Mouse (Mus musculus): ENCODE measurements around the gene Gmps. TPM values are rescaled to one million over a fixed set of nuclear protein-coding genes. Genes with fewer than 3 reads are reported as not detected.

Gmps gene
- polyA plus RNA-seq, 1 experiment from 2014 or later: 81.8 TPM

DNA sequence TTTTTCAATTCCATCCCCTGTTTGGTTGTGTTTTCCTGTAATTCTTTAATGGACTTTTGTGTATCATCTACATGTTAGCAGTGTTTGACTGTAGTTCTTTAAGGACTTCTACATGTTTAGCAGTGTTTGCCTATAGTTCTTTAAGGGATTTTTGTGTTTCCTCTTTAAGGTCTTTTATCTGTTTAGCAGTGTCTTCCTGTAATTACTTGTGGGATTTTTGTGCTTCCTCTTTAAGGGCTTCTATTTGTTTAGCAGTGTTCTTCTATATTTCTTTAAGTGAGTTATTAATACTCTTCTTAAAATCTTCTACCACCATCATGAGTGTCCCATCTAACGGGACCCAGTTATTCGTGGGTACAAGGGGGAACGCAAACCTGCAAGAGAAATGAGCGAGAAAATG lies 53.9 kb downstream of the Gmps start:
- H3K9ac ChIP-seq (replicated peaks; ENCODE audit: low read length): no peak overlapping the region
- H3K4me2 ChIP-seq (ENCODE audit: low read depth, low read length): no peak overlapping the region
- H3K9me3 ChIP-seq (replicated peaks; ENCODE audit: control insufficient read depth, low read length): no peaks in the 10 kb centered on the region
- no peaks in the 10 kb centered on the region for H3K36me3 ChIP-seq (replicated peaks; ENCODE audit: control insufficient read depth, insufficient read depth, low read depth, low read length)
- no peak overlapping the region for H3K27ac ChIP-seq (replicated peaks; ENCODE audit: low read depth, low read length)
- DNase-seq (ENCODE audit: low spot score) (no peak), ATAC-seq (replicated peaks; ENCODE audit: insufficient number of reproducible peaks, low FRiP score, low TSS enrichment, low read depth) (no peak)
- no peaks in the 10 kb centered on the region for H3K27me3 ChIP-seq (ENCODE audit: control insufficient read depth, insufficient read depth, low read length)
- H3K4me3 ChIP-seq (ENCODE audit: low read depth, low read length): no peak overlapping the region
- 96% methylated on average over 4 of the region's 4 CpGs for WGBS
- H3K4me1 ChIP-seq (ENCODE audit: control insufficient read depth, insufficient read depth, low read length): no peaks in the 10 kb centered on the region

DNA sequence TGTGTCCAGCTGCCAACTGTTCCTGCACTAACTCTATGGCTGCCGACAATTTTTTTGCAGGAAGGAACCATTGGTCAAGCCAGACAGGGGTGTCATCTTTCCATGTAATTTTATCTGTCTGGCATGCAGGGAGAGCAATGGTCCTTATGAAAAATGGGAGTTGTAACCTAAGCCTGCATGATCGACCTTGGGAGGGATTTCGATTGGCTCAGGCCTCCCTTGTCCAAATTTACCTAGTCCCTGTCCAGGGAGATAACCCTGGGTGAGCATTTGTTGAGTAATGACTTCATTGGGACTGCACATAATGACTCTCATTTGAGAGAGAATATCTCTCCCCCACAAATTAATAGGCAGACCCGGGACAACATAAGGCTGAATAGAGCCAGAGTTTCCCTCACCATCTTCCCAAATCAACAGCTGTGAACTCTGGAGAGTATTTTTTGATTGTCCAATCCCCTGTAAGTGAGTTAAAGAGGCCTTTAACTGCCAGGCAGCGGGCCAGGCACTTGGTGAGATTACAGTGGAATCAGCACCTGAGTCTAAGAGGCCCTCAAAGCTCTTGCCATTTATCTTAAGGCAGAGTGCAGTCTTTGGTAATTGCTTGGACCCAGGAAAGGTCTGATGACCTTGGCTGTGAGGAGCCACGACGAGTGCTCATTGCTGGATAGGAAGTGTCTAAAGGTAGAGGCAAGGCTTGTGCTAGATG lies 62.4 kb downstream of the Gmps start:
- Histone ChIP-seq H3K9me3 (replicated peaks; ENCODE audit: control insufficient read depth, low read length) (no peaks in the 10 kb centered on the region), H3K4me1 (ENCODE audit: control insufficient read depth, insufficient read depth, low read length) (no peaks in the 10 kb centered on the region), H3K4me2 (ENCODE audit: low read depth, low read length) (no peak overlapping the region), H3K4me3 (ENCODE audit: low read depth, low read length) (no peak overlapping the region), H3K27me3 (ENCODE audit: control insufficient read depth, insufficient read depth, low read length) (no peaks in the 10 kb centered on the region), H3K36me3 (replicated peaks; ENCODE audit: control insufficient read depth, insufficient read depth, low read depth, low read length) (no peaks in the 10 kb centered on the region), H3K9ac (replicated peaks; ENCODE audit: low read length) (no peak overlapping the region), H3K27ac (replicated peaks; ENCODE audit: low read depth, low read length) (no peak overlapping the region)
- WGBS: 85% methylated on average over 7 of the region's 7 CpGs
- DNase-seq (ENCODE audit: low spot score): no peak
- no peak for ATAC-seq (replicated peaks; ENCODE audit: insufficient number of reproducible peaks, low FRiP score, low TSS enrichment, low read depth)

DNA sequence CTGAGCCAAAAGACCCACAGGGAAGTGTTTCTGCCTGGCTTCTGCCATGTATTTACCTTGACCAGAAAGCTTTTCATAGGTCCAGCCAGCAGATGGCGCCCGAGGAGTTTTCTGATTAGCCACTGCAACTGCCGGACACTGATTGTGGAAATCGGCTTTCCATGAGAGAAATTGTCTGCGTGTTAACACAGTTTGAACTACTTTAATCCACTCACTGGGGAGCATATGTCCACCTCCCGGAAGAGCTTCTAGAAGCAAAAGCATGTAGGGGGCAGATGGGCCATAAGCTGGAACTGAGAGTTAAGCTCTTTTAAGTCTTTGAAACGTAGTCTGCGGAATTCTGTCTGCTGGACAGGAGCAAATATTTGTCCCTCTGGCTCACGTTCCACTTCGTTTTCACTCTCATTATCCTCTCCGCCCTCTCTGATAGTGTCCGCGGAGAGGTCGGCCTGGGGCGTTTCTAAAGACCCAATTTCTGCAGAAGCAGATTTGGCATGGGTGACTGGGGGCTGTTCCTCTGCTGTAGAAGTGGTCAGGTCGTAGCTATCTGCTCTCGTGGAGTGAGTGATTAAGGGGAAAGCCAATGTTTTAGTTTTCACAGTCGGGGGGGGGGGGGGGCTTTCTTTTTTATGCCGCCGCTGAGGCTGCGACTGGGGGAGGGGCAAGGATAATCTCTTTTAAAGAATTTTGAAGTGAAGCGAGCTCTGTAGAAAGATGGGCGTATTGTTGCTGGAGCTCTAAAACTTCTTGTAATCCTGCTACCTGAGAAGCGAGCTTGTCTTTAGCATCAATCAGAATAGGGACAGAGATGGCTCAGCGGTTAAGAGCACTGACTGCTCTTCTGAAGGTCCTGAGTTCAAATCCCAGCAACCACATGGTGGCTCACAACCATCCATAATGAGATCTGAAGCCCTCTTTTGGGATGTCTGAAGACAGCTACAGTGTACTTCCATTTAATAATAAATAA lies 64.2 kb downstream of the Gmps start:
- Histone ChIP-seq H3K4me1 (ENCODE audit: control insufficient read depth, insufficient read depth, low read length) (no peaks in the 10 kb centered on the region), H3K36me3 (replicated peaks; ENCODE audit: control insufficient read depth, insufficient read depth, low read depth, low read length) (no peaks in the 10 kb centered on the region), H3K9ac (replicated peaks; ENCODE audit: low read length) (peak overlapping the region; percentile 48), H3K4me2 (ENCODE audit: low read depth, low read length) (peak overlapping the region; percentile 60), H3K4me3 (ENCODE audit: low read depth, low read length) (peak overlapping the region; percentile 28), H3K9me3 (replicated peaks; ENCODE audit: control insufficient read depth, low read length) (no peaks in the 10 kb centered on the region), H3K27me3 (ENCODE audit: control insufficient read depth, insufficient read depth, low read length) (no peaks in the 10 kb centered on the region), H3K27ac (replicated peaks; ENCODE audit: low read depth, low read length) (no peak overlapping the region)
- DNase-seq (ENCODE audit: low spot score): peak; percentile 94
- WGBS: 10% methylated on average over 25 of the region's 25 CpGs
- peak; percentile 80 for ATAC-seq (replicated peaks; ENCODE audit: insufficient number of reproducible peaks, low FRiP score, low TSS enrichment, low read depth)

Other genes starting within 250 kb of the Gmps start
- 13.8 and 16.5 TPM in 2 replicates for gene Plch1, start 76.6 kb upstream of the Gmps start, polyA plus RNA-seq (2014; fragmentation: Nextera tagmentation; extraction: Ambion mirVana)
- 3.8 and 3.9 TPM in 2 replicates for gene E130311K13Rik, start 46.6 kb upstream of the Gmps start, polyA plus RNA-seq (2014; fragmentation: Nextera tagmentation; extraction: Ambion mirVana)
- gene Slc33a1, start 11.3 kb upstream of the Gmps start, polyA plus RNA-seq (2014; fragmentation: Nextera tagmentation; extraction: Ambion mirVana): 12.5 and 14.8 TPM in 2 replicates
- 0.03 and 0.07 TPM in 2 replicates for gene Vmn2r1, start 105.4 kb downstream of the Gmps start, polyA plus RNA-seq (2014; fragmentation: Nextera tagmentation; extraction: Ambion mirVana)
- 0.04 and 0.07 TPM in 2 replicates for gene Vmn2r2, start 165.8 kb downstream of the Gmps start, polyA plus RNA-seq (2014; fragmentation: Nextera tagmentation; extraction: Ambion mirVana)